Mouse (Mus musculus): ENCODE data around the gene Tgm3. TPM values are rescaled to one million over a fixed set of nuclear protein-coding genes. Genes with fewer than 3 reads are reported as not detected.

The Tgm3 gene
- polyA plus RNA-seq, 1 experiment from 2014 or later, result not detected

GRCm38 (mm10) chr2:130013646-130014045, 1.5 kb downstream of the Tgm3 start:
- no peaks in the 10 kb centered on the region for H3K36me3 ChIP-seq (ENCODE audit: control insufficient read depth, insufficient read depth, low read length)
- H3K27me3 ChIP-seq (replicated peaks; ENCODE audit: control insufficient read depth, insufficient read depth, low read length), result no peaks in the 10 kb centered on the region
- no peak overlapping the region for H3K4me3 ChIP-seq (ENCODE audit: low read length)
- no peak overlapping the region for H3K9ac ChIP-seq (ENCODE audit: low read depth, low read length)
- H3K4me2 ChIP-seq (ENCODE audit: low read length), result no peak overlapping the region
- no peaks in the 10 kb centered on the region for H3K4me1 ChIP-seq (ENCODE audit: control insufficient read depth, insufficient read depth, low read depth, low read length)
- ATAC-seq, result no peak
- no peaks in the 10 kb centered on the region for H3K9me3 ChIP-seq (ENCODE audit: control insufficient read depth, low read length)
- H3K27ac ChIP-seq (ENCODE audit: low read depth, low read length), result no peak overlapping the region

GRCm38 (mm10) chr2:130015196-130015595, 3.0 kb downstream of the Tgm3 start:
- Histone ChIP-seq H3K9ac (ENCODE audit: low read depth, low read length) (no peak overlapping the region), H3K27me3 (replicated peaks; ENCODE audit: control insufficient read depth, insufficient read depth, low read length) (no peaks in the 10 kb centered on the region), H3K27ac (ENCODE audit: low read depth, low read length) (no peak overlapping the region), H3K4me3 (ENCODE audit: low read length) (no peak overlapping the region), H3K36me3 (ENCODE audit: control insufficient read depth, insufficient read depth, low read length) (no peaks in the 10 kb centered on the region), H3K4me1 (ENCODE audit: control insufficient read depth, insufficient read depth, low read depth, low read length) (no peaks in the 10 kb centered on the region), H3K9me3 (ENCODE audit: control insufficient read depth, low read length) (no peaks in the 10 kb centered on the region), H3K4me2 (ENCODE audit: low read length) (no peak overlapping the region)
- 88% methylated on average over 2 of the region's 2 CpGs for whole genome bisulfite sequencing
- ATAC-seq, result no peak

- H3K27me3 ChIP-seq (replicated peaks; ENCODE audit: control insufficient read depth, insufficient read depth, low read length), result no peaks in the 10 kb centered on the region
- no peak overlapping the region for H3K27ac ChIP-seq (ENCODE audit: low read depth, low read length)
- no peaks in the 10 kb centered on the region for H3K36me3 ChIP-seq (ENCODE audit: control insufficient read depth, insufficient read depth, low read length)
- no peaks in the 10 kb centered on the region for H3K9me3 ChIP-seq (ENCODE audit: control insufficient read depth, low read length)
- no peak for ATAC-seq
- no peaks in the 10 kb centered on the region for H3K4me1 ChIP-seq (ENCODE audit: control insufficient read depth, insufficient read depth, low read depth, low read length)
- no peak overlapping the region for H3K9ac ChIP-seq (ENCODE audit: low read depth, low read length)
- WGBS, result 88% methylated on average over 2 of the region's 2 CpGs
- H3K4me2 ChIP-seq (ENCODE audit: low read length), result no peak overlapping the region
- no peak overlapping the region for H3K4me3 ChIP-seq (ENCODE audit: low read length)
Observed at GRCm38 (mm10) chr2:130018084-130018483, 5.9 kb downstream of the Tgm3 start.

GRCm38 (mm10) chr2:130027890-130028289, 15.7 kb downstream of the Tgm3 start:
- H3K4me3 ChIP-seq (ENCODE audit: low read length), result no peak overlapping the region
- ATAC-seq, result no peak
- no peak overlapping the region for H3K9ac ChIP-seq (ENCODE audit: low read depth, low read length)
- no peaks in the 10 kb centered on the region for H3K4me1 ChIP-seq (ENCODE audit: control insufficient read depth, insufficient read depth, low read depth, low read length)
- no peaks in the 10 kb centered on the region for H3K27me3 ChIP-seq (replicated peaks; ENCODE audit: control insufficient read depth, insufficient read depth, low read length)
- no peaks in the 10 kb centered on the region for H3K36me3 ChIP-seq (ENCODE audit: control insufficient read depth, insufficient read depth, low read length)
- H3K9me3 ChIP-seq (ENCODE audit: control insufficient read depth, low read length), result no peaks in the 10 kb centered on the region
- H3K27ac ChIP-seq (ENCODE audit: low read depth, low read length), result no peak overlapping the region
- WGBS, result 85% methylated on average over 4 of the region's 4 CpGs
- H3K4me2 ChIP-seq (ENCODE audit: low read length), result no peak overlapping the region

GRCm38 (mm10) chr2:130029826-130030225, 17.7 kb downstream of the Tgm3 start:
- Histone ChIP-seq H3K4me1 (ENCODE audit: control insufficient read depth, insufficient read depth, low read depth, low read length) (no peaks in the 10 kb centered on the region), H3K27me3 (replicated peaks; ENCODE audit: control insufficient read depth, insufficient read depth, low read length) (no peaks in the 10 kb centered on the region), H3K9me3 (ENCODE audit: control insufficient read depth, low read length) (no peaks in the 10 kb centered on the region), H3K36me3 (ENCODE audit: control insufficient read depth, insufficient read depth, low read length) (no peaks in the 10 kb centered on the region), H3K4me3 (ENCODE audit: low read length) (no peak overlapping the region), H3K4me2 (ENCODE audit: low read length) (no peak overlapping the region), H3K9ac (ENCODE audit: low read depth, low read length) (no peak overlapping the region), H3K27ac (ENCODE audit: low read depth, low read length) (no peak overlapping the region)
- WGBS, result 91% methylated on average over 11 of the region's 11 CpGs
- no peak for ATAC-seq

GRCm38 (mm10) chr2:130032661-130033060, 20.5 kb downstream of the Tgm3 start:
- no peaks in the 10 kb centered on the region for H3K27me3 ChIP-seq (replicated peaks; ENCODE audit: control insufficient read depth, insufficient read depth, low read length)
- H3K4me2 ChIP-seq (ENCODE audit: low read length), result no peak overlapping the region
- peaks cover 3% of the 10 kb centered on the region; the same call in 1 of the 2 replicates for H3K4me1 ChIP-seq (ENCODE audit: control insufficient read depth, insufficient read depth, low read depth, low read length)
- no peaks in the 10 kb centered on the region for H3K36me3 ChIP-seq (ENCODE audit: control insufficient read depth, insufficient read depth, low read length)
- no peaks in the 10 kb centered on the region for H3K9me3 ChIP-seq (ENCODE audit: control insufficient read depth, low read length)
- no peak overlapping the region for H3K27ac ChIP-seq (ENCODE audit: low read depth, low read length)
- WGBS, result 47% methylated on average over 3 of the region's 3 CpGs
- H3K9ac ChIP-seq (ENCODE audit: low read depth, low read length), result no peak overlapping the region
- no peak overlapping the region for H3K4me3 ChIP-seq (ENCODE audit: low read length)
- ATAC-seq, result no peak

- Histone ChIP-seq H3K9me3 (ENCODE audit: control insufficient read depth, low read length) (no peaks in the 10 kb centered on the region), H3K4me3 (ENCODE audit: low read length) (no peak overlapping the region), H3K27me3 (replicated peaks; ENCODE audit: control insufficient read depth, insufficient read depth, low read length) (no peaks in the 10 kb centered on the region), H3K9ac (ENCODE audit: low read depth, low read length) (no peak overlapping the region), H3K27ac (ENCODE audit: low read depth, low read length) (no peak overlapping the region), H3K4me2 (ENCODE audit: low read length) (no peak overlapping the region), H3K4me1 (ENCODE audit: control insufficient read depth, insufficient read depth, low read depth, low read length) (peaks cover 3% of the 10 kb centered on the region; the same call in 1 of the 2 replicates), H3K36me3 (ENCODE audit: control insufficient read depth, insufficient read depth, low read length) (no peaks in the 10 kb centered on the region)
- 59% methylated on average over 8 of the region's 8 CpGs for WGBS
- ATAC-seq, result no peak
Observed at GRCm38 (mm10) chr2:130036846-130037245, 24.7 kb downstream of the Tgm3 start.

GRCm38 (mm10) chr2:130038971-130039370, 26.8 kb downstream of the Tgm3 start:
- Histone ChIP-seq H3K27ac (ENCODE audit: low read depth, low read length) (no peak overlapping the region), H3K4me1 (ENCODE audit: control insufficient read depth, insufficient read depth, low read depth, low read length) (peaks cover 3% of the 10 kb centered on the region; the same call in 1 of the 2 replicates)
- WGBS, result 45% methylated on average over 3 of the region's 3 CpGs

GRCm38 (mm10) chr2:130040190-130040886, 28.2 kb downstream of the Tgm3 start:
- no peaks in the 10 kb centered on the region for H3K27me3 ChIP-seq (replicated peaks; ENCODE audit: control insufficient read depth, insufficient read depth, low read length)
- H3K27ac ChIP-seq (ENCODE audit: low read depth, low read length), result no peak overlapping the region
- H3K4me1 ChIP-seq (ENCODE audit: control insufficient read depth, insufficient read depth, low read depth, low read length), result peaks cover 3% of the 10 kb centered on the region; the same call in 1 of the 2 replicates
- no peak overlapping the region for H3K4me2 ChIP-seq (ENCODE audit: low read length)
- H3K9ac ChIP-seq (ENCODE audit: low read depth, low read length), result no peak overlapping the region
- ATAC-seq, result no peak
- no peaks in the 10 kb centered on the region for H3K9me3 ChIP-seq (ENCODE audit: control insufficient read depth, low read length)
- no peak overlapping the region for H3K4me3 ChIP-seq (ENCODE audit: low read length)
- 73% methylated on average over 6 of the region's 6 CpGs for WGBS
- no peaks in the 10 kb centered on the region for H3K36me3 ChIP-seq (ENCODE audit: control insufficient read depth, insufficient read depth, low read length)

More at GRCm38 (mm10) chr2:130038971-130039370, 26.8 kb downstream of the Tgm3 start:
- no peak overlapping the region for H3K9ac ChIP-seq (ENCODE audit: low read depth, low read length)
- H3K4me3 ChIP-seq (ENCODE audit: low read length), result no peak overlapping the region
- no peak overlapping the region for H3K4me2 ChIP-seq (ENCODE audit: low read length)
- H3K27me3 ChIP-seq (replicated peaks; ENCODE audit: control insufficient read depth, insufficient read depth, low read length), result no peaks in the 10 kb centered on the region
- H3K36me3 ChIP-seq (ENCODE audit: control insufficient read depth, insufficient read depth, low read length), result no peaks in the 10 kb centered on the region
- ATAC-seq, result peak; percentile 58
- H3K9me3 ChIP-seq (ENCODE audit: control insufficient read depth, low read length), result no peaks in the 10 kb centered on the region

Data from hindbrain, embryonic 16.5 days (tissue).